Mouse (Mus musculus) macrophage (primary cell): ENCODE data around the gene Hcn2. TPM values are rescaled to one million over a fixed set of nuclear protein-coding genes. Genes with fewer than 3 reads are reported as not detected.
A peak's percentile ranks its signal among the peaks of the same experiment; 100 is the strongest.
"Not testable (repeated sequence)": the region's sequence is repeated elsewhere in the genome, so short reads cannot be mapped to it uniquely, and the experiment has no call there.

Experiments used
- H3K27ac ChIP-seq: fragments of 350-480 bp; formaldehyde crosslinking; 2 replicates; pipeline ENCODE4 v1.9.0; 2021
- H3K36me3 ChIP-seq: fragments of 350-480 bp; formaldehyde crosslinking; 2 replicates; pipeline ENCODE4 v1.9.0; 2021; ENCODE audit errors: inconsistent target
- H3K4me3 ChIP-seq: fragments of 350-480 bp; formaldehyde crosslinking; 2 replicates; pipeline ENCODE4 v1.9.0; 2021; ENCODE audit errors: inconsistent target
- H3K79me2 ChIP-seq: fragments of 350-480 bp; formaldehyde crosslinking; 2 replicates; pipeline ENCODE4 v1.9.0; 2021; ENCODE audit errors: inconsistent target
- WGBS: methylation state at CpG from one replicate; pipeline ENCODE4 v1.1.7; 2026; ENCODE audit warnings: inconsistent platforms; ENCODE audit not compliant: missing documents; 5-methylcytosine and 5-hydroxymethylcytosine counted together
- polyA plus RNA-seq: library from polyadenylated mRNA; stranded (reverse); fragments of 250-400 nt; gene quantifications from 3 replicates; pipeline ENCODE4 v1.2.4, GENCODE M21; 2018; ENCODE audit warnings: inconsistent platforms

Gene Hcn2
- polyA plus RNA-seq, 1 experiment from 2014 or later = 0.40 TPM

GRCm38 (mm10) chr10:79696129-79696651 lies 20.2 kb upstream of the Hcn2 start:
- Histone ChIP-seq H3K79me2 (no peaks in the 10 kb centered on the region), H3K27ac (no peak overlapping the region), H3K36me3 (no peaks in the 10 kb centered on the region), H3K4me3 (no peak overlapping the region)
- WGBS = 75% methylated on average over 9 of the region's 9 CpGs

- H3K36me3 ChIP-seq = no peaks in the 10 kb centered on the region
- 69% methylated on average over 6 of the region's 6 CpGs for WGBS
These were observed 18.5 kb upstream of the Hcn2 start for GRCm38 (mm10) chr10:79697916-79698315.

DNA sequence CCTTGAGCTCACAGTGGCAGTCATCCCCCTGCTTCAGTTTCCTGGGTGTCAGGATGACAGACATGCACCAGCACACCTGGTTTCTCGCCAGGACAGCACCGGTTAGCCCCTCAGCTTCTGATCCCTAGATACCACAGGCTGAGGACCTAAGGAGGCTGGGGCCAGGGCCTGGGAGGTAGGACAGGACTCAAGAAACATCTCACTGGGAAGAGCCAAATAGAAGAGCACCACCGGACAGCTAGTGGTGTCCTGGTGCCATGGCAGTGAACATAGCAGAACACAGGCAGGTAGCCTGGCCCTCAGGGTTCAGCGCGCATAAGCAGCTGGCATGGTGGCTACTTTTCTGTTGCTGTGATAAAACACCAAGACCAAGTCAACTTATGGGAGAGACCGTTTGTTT lies 18.0 kb upstream of the Hcn2 start:
- Histone ChIP-seq H3K4me3 (no peak overlapping the region), H3K79me2 (no peaks in the 10 kb centered on the region), H3K27ac (no peak overlapping the region), H3K36me3 (no peaks in the 10 kb centered on the region)
- WGBS = 93% methylated on average over 6 of the region's 6 CpGs

More at GRCm38 (mm10) chr10:79697916-79698315, 18.5 kb upstream of the Hcn2 start:
- no peak overlapping the region for H3K27ac ChIP-seq
- no peaks in the 10 kb centered on the region for H3K79me2 ChIP-seq
- H3K4me3 ChIP-seq = no peak overlapping the region

GRCm38 (mm10) chr10:79700676-79701075 lies 15.8 kb upstream of the Hcn2 start:
- H3K79me2 ChIP-seq = peaks cover 13% of the 10 kb centered on the region
- H3K4me3 ChIP-seq = no peak overlapping the region
- H3K27ac ChIP-seq = no peak overlapping the region
- H3K36me3 ChIP-seq = no peaks in the 10 kb centered on the region
- 74% methylated on average over 7 of the region's 7 CpGs for WGBS

GRCm38 (mm10) chr10:79701443-79702129 lies 14.8 kb upstream of the Hcn2 start:
- H3K36me3 ChIP-seq = no peaks in the 10 kb centered on the region
- H3K4me3 ChIP-seq = no peak overlapping the region
- whole genome bisulfite sequencing = 88% methylated on average over 10 of the region's 10 CpGs
- H3K79me2 ChIP-seq = peaks cover 22% of the 10 kb centered on the region
- H3K27ac ChIP-seq = no peak overlapping the region

DNA sequence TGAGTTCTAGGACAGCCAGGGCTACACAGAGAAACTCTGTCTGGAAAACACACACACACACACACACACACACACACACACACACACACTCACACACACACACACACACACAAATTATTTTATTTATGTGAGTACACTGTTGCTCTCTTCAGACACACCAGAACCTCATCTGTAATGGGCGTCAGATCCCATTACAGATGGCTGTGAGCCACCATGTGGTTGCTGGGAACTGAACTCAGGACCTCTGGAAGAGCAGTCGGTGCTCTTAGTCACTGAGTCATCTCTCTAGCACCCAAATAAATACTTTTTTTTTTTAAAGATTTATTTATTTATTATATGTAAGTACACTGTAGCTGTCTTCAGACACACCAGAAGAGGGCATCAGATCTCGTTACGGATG lies 13.5 kb upstream of the Hcn2 start:
- H3K27ac ChIP-seq, H3K4me3 ChIP-seq, H3K36me3 ChIP-seq: not testable (repeated sequence)
- WGBS = 80% methylated on average over 2 of the region's 4 CpGs
- H3K79me2 ChIP-seq = peaks cover 36% of the 10 kb centered on the region

- H3K36me3 ChIP-seq = no peaks in the 10 kb centered on the region
- H3K27ac ChIP-seq = no peak overlapping the region
- H3K4me3 ChIP-seq = peak overlapping the region; percentile 7; the same call in 1 of the 2 replicates
- WGBS = 86% methylated on average over 10 of the region's 10 CpGs
- peaks cover 41% of the 10 kb centered on the region for H3K79me2 ChIP-seq
These were observed 12.9 kb upstream of the Hcn2 start for GRCm38 (mm10) chr10:79703541-79703940.

GRCm38 (mm10) chr10:79704065-79704969 lies 12.1 kb upstream of the Hcn2 start, which contains the start of gene Bsg:
TSS of gene Bsg (plus strand) at chr10:79704491.
- under 1% methylated on average over 45 of the region's 65 CpGs for WGBS
- H3K36me3 ChIP-seq = peaks cover 5% of the 10 kb centered on the region; the same call in 1 of the 2 replicates
- peaks cover 49% of the 10 kb centered on the region for H3K79me2 ChIP-seq
- H3K4me3 ChIP-seq = peak within 1 kb of the TSS; percentile 90
- H3K27ac ChIP-seq = peak within 1 kb of the TSS; percentile 70

DNA sequence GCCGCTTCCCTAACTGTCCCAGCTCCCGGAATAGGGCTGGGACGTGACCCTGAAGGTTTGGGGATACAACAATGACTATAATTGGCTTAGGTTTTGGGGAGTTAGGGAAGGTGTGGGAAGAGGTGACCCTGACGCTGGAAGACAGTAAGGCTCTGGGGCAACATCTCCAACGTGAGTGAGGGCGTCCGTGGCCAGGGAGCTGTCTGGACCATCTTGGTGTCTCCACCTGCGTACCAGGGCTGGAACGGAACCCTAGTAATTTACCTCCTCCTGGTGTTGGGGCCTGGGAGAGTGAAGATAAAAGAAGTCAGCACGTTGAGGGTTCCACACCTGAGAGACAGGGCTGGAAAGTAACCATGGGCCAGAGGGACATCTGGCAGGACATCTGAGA lies 11.5 kb upstream of the Hcn2 start:
- Histone ChIP-seq H3K79me2 (peaks cover 52% of the 10 kb centered on the region), H3K36me3 (peaks cover 10% of the 10 kb centered on the region; the same call in 1 of the 2 replicates), H3K27ac (peak overlapping the region; percentile 70), H3K4me3 (peak overlapping the region; percentile 90)
- 14% methylated on average over 10 of the region's 10 CpGs for WGBS

DNA sequence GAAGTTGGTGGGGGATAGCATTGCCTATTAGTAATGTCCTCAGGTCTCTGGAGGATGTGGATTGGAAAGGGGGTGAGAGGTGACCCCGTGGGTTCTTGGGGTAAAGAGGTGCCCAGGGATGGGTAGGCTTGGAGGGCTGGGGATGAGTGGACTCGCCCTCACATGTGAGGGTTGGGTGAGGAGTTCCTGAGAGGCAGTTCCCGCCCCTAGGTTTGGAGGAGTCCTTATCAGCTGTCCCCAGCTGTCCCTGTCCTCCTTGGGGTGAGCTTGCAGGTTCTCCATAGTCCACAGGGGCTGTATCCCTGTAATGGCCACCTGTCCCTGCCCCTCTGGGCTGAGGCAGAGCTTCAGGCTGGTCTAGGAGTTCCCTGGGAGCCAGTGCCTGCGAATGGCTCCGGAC lies 10.5 kb upstream of the Hcn2 start:
- WGBS = 94% methylated on average over 4 of the region's 5 CpGs
- H3K36me3 ChIP-seq = peaks cover 20% of the 10 kb centered on the region; the same call in 1 of the 2 replicates
- no peak overlapping the region for H3K4me3 ChIP-seq
- H3K79me2 ChIP-seq = peaks cover 52% of the 10 kb centered on the region
- no peak overlapping the region for H3K27ac ChIP-seq

- H3K79me2 ChIP-seq = peaks cover 52% of the 10 kb centered on the region
- 93% methylated on average over 5 of the region's 5 CpGs for WGBS
- no peak overlapping the region for H3K27ac ChIP-seq
- H3K4me3 ChIP-seq = no peak overlapping the region
- peaks cover 26% of the 10 kb centered on the region; the same call in 1 of the 2 replicates for H3K36me3 ChIP-seq
These were observed 9.9 kb upstream of the Hcn2 start for GRCm38 (mm10) chr10:79706406-79707094.

- Histone ChIP-seq H3K36me3 (peaks cover 31% of the 10 kb centered on the region; the same call in 1 of the 2 replicates), H3K4me3 (no peak overlapping the region), H3K27ac (no peak overlapping the region), H3K79me2 (peaks cover 52% of the 10 kb centered on the region)
- 100% methylated on average over 1 of the region's 1 CpGs for WGBS
These were observed 9.3 kb upstream of the Hcn2 start for GRCm38 (mm10) chr10:79707162-79707561.

GRCm38 (mm10) chr10:79707759-79708158 lies 8.7 kb upstream of the Hcn2 start:
- Histone ChIP-seq H3K4me3 (no peak overlapping the region), H3K79me2 (peaks cover 52% of the 10 kb centered on the region), H3K36me3 (peaks cover 31% of the 10 kb centered on the region; the same call in 1 of the 2 replicates), H3K27ac (no peak overlapping the region)
- WGBS = 83% methylated on average over 4 of the region's 4 CpGs

DNA sequence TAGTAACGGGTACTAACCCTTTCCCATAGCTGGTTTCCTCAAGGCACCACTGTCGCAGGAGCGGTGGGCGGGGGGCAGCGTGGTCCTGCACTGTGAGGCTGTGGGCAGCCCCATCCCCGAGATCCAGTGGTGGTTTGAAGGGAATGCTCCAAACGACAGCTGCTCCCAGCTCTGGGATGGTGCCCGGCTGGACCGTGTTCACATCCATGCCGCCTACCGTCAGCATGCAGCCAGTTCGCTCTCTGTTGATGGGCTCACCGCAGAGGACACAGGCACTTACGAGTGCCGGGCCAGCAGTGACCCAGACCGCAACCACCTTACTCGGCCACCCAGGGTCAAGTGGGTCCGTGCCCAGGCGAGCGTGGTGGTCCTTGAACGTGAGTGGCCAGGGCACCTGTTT lies 7.8 kb upstream of the Hcn2 start:
- WGBS = 94% methylated on average over 19 of the region's 21 CpGs
- Histone ChIP-seq H3K79me2 (peaks cover 52% of the 10 kb centered on the region), H3K27ac (no peak overlapping the region), H3K4me3 (no peak overlapping the region), H3K36me3 (peaks cover 31% of the 10 kb centered on the region; the same call in 1 of the 2 replicates)
